Mouse (Mus musculus) liver, embryonic 11.5 days (tissue): ENCODE data around the gene Dhh. TPM values are rescaled to one million over a fixed set of nuclear protein-coding genes. Genes with fewer than 3 reads are reported as not detected.

ENCODE experiments used
- ATAC-seq: fragments of 200-750 bp; cut with Nextera tagmentation; replicated peaks from 2 replicates; pipeline ENCODE4 v1.8.0; 2017; ENCODE audit warnings: moderate number of reproducible peaks, mild to moderate bottlenecking, moderate TSS enrichment, moderate library complexity; ENCODE audit not compliant: low FRiP score
- DNase-seq: peaks from one replicate; pipeline ENCODE4 v3.0.0-alpha.2; 2017; ENCODE audit warnings: low spot score
- H3K27ac ChIP-seq: fragments of 300-500 bp; sonication (generic); 2 replicates; pipeline ENCODE4 v1.5.1; 2014; ENCODE audit warnings: mild to moderate bottlenecking, low read depth, low read length, control low read depth
- H3K27me3 ChIP-seq: fragments of 300-500 bp; sonication (generic); replicated peaks from 2 replicates; pipeline ENCODE4 v1.6.1; 2014; ENCODE audit warnings: low read length, mixed read lengths; ENCODE audit not compliant: control insufficient read depth, insufficient read depth
- H3K36me3 ChIP-seq: fragments of 300-500 bp; sonication (generic); 2 replicates; pipeline ENCODE4 v1.6.1; 2014; ENCODE audit warnings: mild to moderate bottlenecking, low read length, moderate library complexity, mixed read lengths; ENCODE audit not compliant: control insufficient read depth, insufficient read depth
- H3K4me1 ChIP-seq: fragments of 300-500 bp; sonication (generic); replicated peaks from 2 replicates; pipeline ENCODE4 v1.6.1; 2014; ENCODE audit warnings: low read length, mixed read lengths; ENCODE audit not compliant: control insufficient read depth, insufficient read depth
- H3K4me2 ChIP-seq: fragments of 300-500 bp; sonication (generic); 2 replicates; pipeline ENCODE4 v1.6.1; 2014; ENCODE audit warnings: mild to moderate bottlenecking, control low read depth, moderate library complexity
- H3K4me3 ChIP-seq: fragments of 300-500 bp; sonication (generic); 2 replicates; pipeline ENCODE4 v1.5.1; 2014; ENCODE audit warnings: low read depth, low read length, control low read depth
- H3K9ac ChIP-seq: fragments of 300-500 bp; sonication (generic); 2 replicates; pipeline ENCODE4 v1.6.1; 2014; ENCODE audit warnings: low read depth, low read length, control low read depth
- H3K9me3 ChIP-seq: fragments of 300-500 bp; sonication (generic); 2 replicates; pipeline ENCODE4 v1.6.1; 2016; ENCODE audit warnings: low read length, inconsistent platforms, mixed read lengths; ENCODE audit not compliant: control insufficient read depth
- WGBS: fragments of 180-500 bp; shearing (Covaris S2); extraction: QIAGEN DNeasy Blood & Tissue Kit; methylation state at CpG from one replicate; pipeline ENCODE4 v1.1.7; 2014; 5-methylcytosine and 5-hydroxymethylcytosine counted together
- polyA plus RNA-seq: library from polyadenylated mRNA; unstranded; fragments of >200 nt; fragmentation: Nextera tagmentation; extraction: Ambion mirVana; gene quantifications from 2 replicates; pipeline ENCODE4 v1.2.1, GENCODE M21; 2014

Dhh gene
- polyA plus RNA-seq, 1 experiment from 2014 or later, result 0.37 TPM

DNA sequence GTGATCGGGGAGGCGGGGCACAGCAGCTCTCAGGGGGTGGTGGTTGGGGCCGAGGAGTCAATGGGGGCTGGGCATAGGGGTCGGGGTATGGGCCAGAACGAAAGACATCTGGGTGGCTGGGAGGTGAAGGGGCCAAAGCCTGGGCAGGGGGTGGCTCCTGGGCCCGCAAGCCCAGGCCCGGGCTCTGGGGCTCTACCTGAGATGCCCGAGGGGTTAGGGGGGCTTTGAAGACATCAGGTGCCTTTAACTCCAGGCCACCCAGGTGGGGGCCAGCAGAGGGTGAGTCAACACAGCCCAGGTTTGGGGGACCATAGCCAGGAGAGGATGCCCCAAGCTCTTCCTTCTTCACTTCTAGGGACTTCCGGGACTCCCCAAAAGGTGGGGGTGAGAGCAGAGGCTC, 45.6 kb downstream of the Dhh start:
- Histone ChIP-seq H3K4me3 (no peak overlapping the region), H3K36me3 (peaks cover 90% of the 10 kb centered on the region), H3K9ac (no peak overlapping the region), H3K4me1 (no peaks in the 10 kb centered on the region), H3K9me3 (no peaks in the 10 kb centered on the region), H3K27ac (no peak overlapping the region), H3K27me3 (no peaks in the 10 kb centered on the region), H3K4me2 (no peak overlapping the region)
- no peak for ATAC-seq
- DNase-seq, result no peak
- WGBS, result 94% methylated on average over 9 of the region's 9 CpGs

DNA sequence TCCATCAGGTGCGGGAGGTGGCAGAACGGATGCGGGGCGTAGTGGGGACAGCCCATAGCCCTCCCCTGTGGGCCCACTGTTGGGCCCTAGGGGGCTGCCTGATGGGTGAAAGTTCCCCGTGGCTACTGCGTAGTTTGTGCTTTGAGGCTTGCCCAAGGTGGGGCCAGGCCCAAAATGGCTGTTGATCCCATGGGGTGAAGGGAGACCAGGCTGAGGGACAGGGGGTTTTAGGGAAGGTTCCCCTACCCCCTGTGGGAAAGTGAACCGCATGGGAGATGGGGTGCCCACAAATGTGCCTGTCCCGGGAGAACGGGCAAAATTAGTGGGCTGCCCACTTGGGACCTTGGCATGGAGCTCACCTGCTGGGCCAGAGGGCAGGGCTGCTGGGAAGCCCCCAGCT, 46.3 kb downstream of the Dhh start:
- peaks cover 90% of the 10 kb centered on the region for H3K36me3 ChIP-seq
- no peak overlapping the region for H3K9ac ChIP-seq
- no peak overlapping the region for H3K27ac ChIP-seq
- H3K4me3 ChIP-seq, result no peak overlapping the region
- DNase-seq (no peak), ATAC-seq (no peak)
- no peaks in the 10 kb centered on the region for H3K9me3 ChIP-seq
- 95% methylated on average over 9 of the region's 9 CpGs for WGBS
- no peak overlapping the region for H3K4me2 ChIP-seq
- H3K4me1 ChIP-seq, result no peaks in the 10 kb centered on the region
- no peaks in the 10 kb centered on the region for H3K27me3 ChIP-seq

DNA sequence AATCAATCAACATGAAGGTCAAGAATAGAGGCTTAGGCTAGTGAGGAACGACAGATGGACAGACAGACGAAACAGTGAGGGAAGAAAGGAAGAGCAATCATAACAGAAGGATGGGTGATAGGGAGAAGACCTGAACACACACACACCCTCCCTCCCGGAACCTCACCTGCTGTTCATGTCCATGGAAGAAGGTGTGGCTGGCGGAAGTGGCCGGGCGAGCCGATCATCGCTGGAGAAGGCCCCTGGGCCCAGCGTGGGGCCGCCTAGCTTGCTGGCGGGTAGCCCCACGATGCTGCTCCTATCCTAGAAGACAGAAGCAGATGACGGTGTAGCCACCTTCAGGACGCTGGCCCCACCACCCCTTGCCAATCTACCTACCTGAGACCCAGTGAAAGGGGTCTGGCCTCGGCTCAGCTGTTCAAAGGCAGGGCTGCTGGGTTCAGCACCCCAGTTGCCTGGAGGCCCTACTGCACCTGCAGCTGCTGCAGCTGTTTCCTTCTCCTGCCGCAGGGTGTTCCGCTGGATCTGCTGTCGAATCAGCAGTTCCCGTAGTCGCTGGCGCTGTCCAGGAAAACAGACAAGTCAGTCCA, 47.0 kb downstream of the Dhh start:
- no peak for DNase-seq
- Histone ChIP-seq H3K9me3 (no peaks in the 10 kb centered on the region), H3K27me3 (no peaks in the 10 kb centered on the region), H3K4me3 (no peak overlapping the region), H3K36me3 (peaks cover 92% of the 10 kb centered on the region), H3K27ac (no peak overlapping the region), H3K4me1 (no peaks in the 10 kb centered on the region), H3K4me2 (no peak overlapping the region), H3K9ac (no peak overlapping the region)
- no peak for ATAC-seq
- 92% methylated on average over 21 of the region's 21 CpGs for WGBS

DNA sequence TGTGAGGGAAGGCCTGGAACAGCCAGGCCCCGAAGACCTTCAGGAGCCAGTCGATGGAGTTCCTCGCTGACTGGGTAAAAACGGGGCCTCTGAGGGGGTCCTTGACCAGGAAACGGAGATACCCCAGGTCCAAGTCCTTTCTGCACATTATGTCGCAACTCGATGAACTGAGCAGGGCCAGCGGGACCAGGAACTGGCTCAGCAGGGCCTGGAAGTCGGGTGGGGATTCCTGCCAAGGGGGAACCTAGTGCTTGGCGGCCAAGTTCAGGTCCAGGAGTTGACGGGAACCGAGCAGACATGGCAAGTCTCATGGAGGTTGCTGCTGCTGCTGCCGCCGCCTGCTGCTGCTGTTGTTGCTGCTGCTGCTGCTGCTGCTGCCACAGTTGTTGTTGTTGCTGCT, 47.7 kb downstream of the Dhh start:
- Histone ChIP-seq H3K9me3 (no peaks in the 10 kb centered on the region), H3K4me3 (no peak overlapping the region), H3K27me3 (no peaks in the 10 kb centered on the region), H3K4me1 (no peaks in the 10 kb centered on the region), H3K9ac (no peak overlapping the region), H3K4me2 (no peak overlapping the region), H3K36me3 (peaks cover 92% of the 10 kb centered on the region), H3K27ac (no peak overlapping the region)
- no peak for DNase-seq
- whole genome bisulfite sequencing, result 90% methylated on average over 14 of the region's 14 CpGs
- ATAC-seq, result no peak

DNA sequence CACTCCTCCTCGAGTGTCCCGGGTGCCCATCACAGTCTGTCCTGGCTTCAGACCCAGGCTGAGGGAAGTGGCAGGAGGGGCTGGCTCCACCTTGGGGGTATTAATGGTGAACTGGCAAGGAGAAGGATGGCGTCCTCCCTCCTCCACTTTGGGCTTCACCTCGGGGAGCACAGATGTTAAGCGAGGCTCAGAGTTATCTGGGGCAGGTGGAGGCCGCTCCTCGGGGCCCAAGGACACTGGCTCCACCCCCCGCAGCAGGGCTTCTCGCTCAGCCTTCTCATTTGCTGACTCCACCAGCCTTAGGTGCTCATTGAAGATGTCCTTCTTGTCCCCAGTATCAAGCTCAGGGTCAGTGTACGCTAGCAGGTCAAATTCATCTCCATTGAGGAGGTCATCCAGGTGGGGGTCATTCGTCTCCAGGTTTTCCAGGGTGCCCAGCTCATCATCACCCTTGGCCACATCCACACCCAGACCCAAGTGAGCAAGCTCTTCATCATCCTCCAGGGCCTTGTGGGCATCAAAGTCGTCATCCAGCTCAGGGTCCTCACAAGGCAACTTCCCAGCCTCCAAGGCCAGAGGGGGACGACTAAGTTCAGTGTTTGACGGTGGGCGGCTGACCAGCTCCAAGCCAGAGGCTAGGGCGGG, 48.3 kb downstream of the Dhh start:
- no peaks in the 10 kb centered on the region for H3K9me3 ChIP-seq

DNA sequence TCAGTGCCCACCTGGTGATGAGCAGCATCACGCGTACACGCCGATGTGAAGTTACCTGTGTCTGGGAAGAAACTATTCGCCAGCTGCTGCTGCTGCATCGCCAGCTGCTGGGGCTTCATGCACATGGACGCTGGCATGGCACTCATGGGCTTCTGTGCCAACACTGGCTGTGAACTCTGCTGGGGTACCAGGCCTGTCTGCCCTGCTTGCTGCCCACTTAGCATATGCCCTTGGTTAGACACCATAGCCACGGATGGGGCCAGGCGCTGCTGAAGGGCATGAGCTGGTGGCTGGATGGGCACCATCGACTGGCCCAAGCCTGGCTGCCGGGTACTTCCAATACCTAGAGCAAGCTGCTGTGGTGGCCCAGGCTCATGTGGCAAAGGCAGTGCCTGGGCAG, 49.2 kb downstream of the Dhh start:
- Histone ChIP-seq H3K27me3 (no peaks in the 10 kb centered on the region), H3K9ac (no peak overlapping the region), H3K4me2 (no peak overlapping the region), H3K4me3 (no peak overlapping the region; the same call in 1 of the 2 replicates), H3K4me1 (peaks cover 3% of the 10 kb centered on the region; the same call in 1 of the 2 replicates), H3K9me3 (no peaks in the 10 kb centered on the region), H3K27ac (no peak overlapping the region), H3K36me3 (peaks cover 92% of the 10 kb centered on the region)
- no peak for ATAC-seq
- WGBS, result 93% methylated on average over 11 of the region's 11 CpGs
- no peak for DNase-seq

More for the DNA sequence above, 48.3 kb downstream of the Dhh start:
- no peak overlapping the region for H3K27ac ChIP-seq
- no peaks in the 10 kb centered on the region for H3K27me3 ChIP-seq
- H3K9ac ChIP-seq, result no peak overlapping the region
- no peaks in the 10 kb centered on the region for H3K4me1 ChIP-seq
- no peak overlapping the region for H3K4me2 ChIP-seq
- no peak for ATAC-seq
- WGBS, result 86% methylated on average over 16 of the region's 16 CpGs
- H3K4me3 ChIP-seq, result no peak overlapping the region
- peaks cover 92% of the 10 kb centered on the region for H3K36me3 ChIP-seq
- no peak for DNase-seq

DNA sequence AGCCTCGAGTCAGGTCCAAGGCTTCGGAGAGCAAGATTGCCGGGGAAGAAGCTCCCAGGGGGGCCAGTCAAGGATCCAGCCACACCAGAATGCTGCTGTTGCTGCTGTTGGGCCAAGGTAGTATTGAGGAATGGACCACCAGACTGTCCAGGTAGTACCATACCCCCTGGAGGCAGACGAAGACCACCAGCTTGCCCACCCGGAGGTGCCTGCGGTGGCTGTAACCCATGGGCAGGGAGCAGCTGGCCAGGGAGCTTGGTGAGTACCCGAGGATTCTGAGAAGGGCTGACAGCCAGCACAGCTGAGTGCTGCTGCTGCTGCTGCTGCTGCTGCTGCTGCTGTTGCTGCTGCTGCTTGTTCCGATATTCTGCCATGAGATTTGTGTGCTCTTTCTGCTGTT, 52.2 kb downstream of the Dhh start:
- Histone ChIP-seq H3K27ac (no peak overlapping the region), H3K36me3 (peaks cover 92% of the 10 kb centered on the region), H3K9me3 (no peaks in the 10 kb centered on the region), H3K4me2 (no peak overlapping the region), H3K4me1 (peaks cover 6% of the 10 kb centered on the region; the same call in 1 of the 2 replicates), H3K27me3 (no peaks in the 10 kb centered on the region), H3K9ac (no peak overlapping the region), H3K4me3 (no peak overlapping the region)
- 93% methylated on average over 8 of the region's 8 CpGs for WGBS
- ATAC-seq (no peak), DNase-seq (no peak)

DNA sequence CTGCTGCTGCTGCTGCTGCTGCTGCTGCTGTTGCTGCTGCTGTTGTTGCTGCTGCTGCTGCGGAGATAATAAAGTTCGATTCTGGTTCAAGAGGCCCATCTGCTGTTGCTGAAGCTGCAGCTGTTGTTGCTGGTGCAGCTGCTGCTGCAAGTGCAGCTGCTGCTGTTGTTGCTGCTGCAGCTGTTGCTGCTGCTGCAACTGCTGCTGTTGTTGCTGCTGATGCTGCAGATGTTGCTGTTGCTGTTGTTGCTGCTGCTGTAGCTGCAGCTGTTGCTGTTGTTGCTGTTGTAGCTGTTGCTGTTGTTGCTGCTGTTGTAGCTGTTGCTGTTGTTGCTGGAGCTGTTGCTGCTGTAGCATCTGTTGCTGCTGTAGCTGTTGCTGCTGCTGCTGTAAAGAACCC, 53.2 kb downstream of the Dhh start:
- ATAC-seq, result no peak
- Histone ChIP-seq H3K9ac (no peak overlapping the region), H3K9me3 (no peaks in the 10 kb centered on the region), H3K27me3 (no peaks in the 10 kb centered on the region), H3K4me2 (no peak overlapping the region), H3K36me3 (peaks cover 97% of the 10 kb centered on the region), H3K4me1 (peaks cover 6% of the 10 kb centered on the region; the same call in 1 of the 2 replicates), H3K4me3 (no peak overlapping the region), H3K27ac (no peak overlapping the region)
- WGBS, result 88% methylated on average over 2 of the region's 2 CpGs
- no peak for DNase-seq

DNA sequence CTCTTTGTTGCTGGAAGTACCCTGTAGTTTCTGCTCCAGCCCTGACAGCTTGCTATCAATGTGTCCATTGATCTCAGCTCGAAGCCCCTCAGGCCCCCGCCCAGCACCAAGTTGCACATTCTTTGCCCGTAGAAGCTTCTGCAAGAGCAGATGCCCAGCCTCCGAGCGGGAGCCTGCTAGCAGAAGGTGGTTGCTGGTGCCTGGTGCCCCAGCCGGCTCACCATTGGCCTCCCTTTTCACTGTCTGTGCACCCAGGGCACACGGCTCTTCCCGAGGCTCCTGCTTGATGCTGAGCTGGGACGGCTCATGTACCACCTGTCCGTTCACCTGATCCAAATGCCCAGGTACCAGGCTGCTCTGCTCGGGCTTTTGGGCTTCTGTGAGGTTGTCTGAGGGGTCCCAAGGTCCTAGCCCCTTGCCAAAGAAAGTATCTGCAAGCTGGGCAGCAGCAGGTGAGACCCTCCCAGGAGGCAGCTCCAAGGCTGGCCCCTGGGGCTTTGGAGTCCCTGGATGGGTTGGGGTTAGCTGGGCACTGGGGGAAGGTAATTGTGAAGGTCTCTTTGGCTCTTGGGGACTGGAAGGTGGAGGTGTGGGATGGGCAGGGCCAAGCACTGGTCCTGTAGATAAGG, 54.6 kb downstream of the Dhh start:
- Histone ChIP-seq H3K4me3 (no peak overlapping the region), H3K27me3 (no peaks in the 10 kb centered on the region), H3K4me1 (peaks cover 6% of the 10 kb centered on the region; the same call in 1 of the 2 replicates), H3K36me3 (peaks cover 96% of the 10 kb centered on the region), H3K9ac (no peak overlapping the region), H3K4me2 (no peak overlapping the region), H3K27ac (no peak overlapping the region), H3K9me3 (no peaks in the 10 kb centered on the region)
- DNase-seq, result no peak
- no peak for ATAC-seq
- 91% methylated on average over 11 of the region's 11 CpGs for WGBS
